Mouse (Mus musculus) intestine, postnatal 0 days (tissue): Measurements from ENCODE around the gene Zbtb22. TPM values are rescaled to one million over a fixed set of nuclear protein-coding genes. Genes with fewer than 3 reads are reported as not detected.
A peak's percentile ranks its signal among the peaks of the same experiment; 100 is the strongest.
"Not testable (repeated sequence)": the region's sequence is repeated elsewhere in the genome, so short reads cannot be mapped to it uniquely, and the experiment has no call there.

ENCODE experiments used
- ATAC-seq: fragments of 200-750 bp; cut with Nextera tagmentation; 2 replicates; pipeline ENCODE4 v1.8.0; 2017; ENCODE audit warnings: mild to moderate bottlenecking, moderate TSS enrichment, moderate library complexity
- H3K27ac ChIP-seq: fragments of 300-500 bp; sonication (generic); 2 replicates; pipeline ENCODE4 v1.5.1; 2014; ENCODE audit warnings: mild to moderate bottlenecking, low read depth, low read length, moderate library complexity
- H3K27me3 ChIP-seq: fragments of 300-500 bp; sonication (generic); replicated peaks from 2 replicates; pipeline ENCODE4 v1.6.1; 2014; ENCODE audit warnings: low read length, mixed read lengths; ENCODE audit not compliant: control insufficient read depth, insufficient read depth
- H3K36me3 ChIP-seq: fragments of 300-500 bp; sonication (generic); 2 replicates; pipeline ENCODE4 v1.6.1; 2014; ENCODE audit warnings: mild to moderate bottlenecking, moderate library complexity; ENCODE audit not compliant: control insufficient read depth, insufficient read depth
- H3K4me1 ChIP-seq: fragments of 300-500 bp; sonication (generic); replicated peaks from 2 replicates; pipeline ENCODE4 v1.6.1; 2014; ENCODE audit warnings: antibody characterized with exemption, low read length, mixed read lengths; ENCODE audit not compliant: control insufficient read depth, insufficient read depth
- H3K4me2 ChIP-seq: fragments of 300-500 bp; sonication (generic); replicated peaks from 2 replicates; pipeline ENCODE4 v1.6.1; 2014; ENCODE audit warnings: low read depth, mild to moderate bottlenecking, moderate library complexity
- H3K4me3 ChIP-seq: fragments of 300-500 bp; sonication (generic); 2 replicates; pipeline ENCODE4 v1.5.1; 2014; ENCODE audit warnings: low read depth, low read length
- H3K9ac ChIP-seq: fragments of 300-500 bp; sonication (generic); 2 replicates; pipeline ENCODE4 v1.6.1; 2014; ENCODE audit warnings: mild to moderate bottlenecking, low read depth, low read length
- H3K9me3 ChIP-seq: fragments of 300-500 bp; sonication (generic); 2 replicates; pipeline ENCODE4 v1.6.1; 2016; ENCODE audit warnings: mixed run types; ENCODE audit not compliant: control insufficient read depth
- CTCF ChIP-seq: sonication (generic); IDR thresholded peaks from 2 replicates; pipeline ENCODE4 v1.5.1; 2016; ENCODE audit warnings: low read depth, mild to moderate bottlenecking, control low read depth, antibody characterized with exemption, moderate library complexity
- WGBS: fragments of 180-500 bp; shearing (Covaris S2); extraction: QIAGEN DNeasy Blood & Tissue Kit; methylation state at CpG from one replicate; pipeline ENCODE4 v1.1.7; 2014; 5-methylcytosine and 5-hydroxymethylcytosine counted together
- polyA plus RNA-seq: library from polyadenylated mRNA; unstranded; fragments of >200 nt; fragmentation: Nextera tagmentation; extraction: Ambion mirVana; gene quantifications from 2 replicates; pipeline ENCODE4 v1.2.1, GENCODE M21; 2015

The Zbtb22 gene
- polyA plus RNA-seq, 1 experiment from 2014 or later, result 11.1 TPM

DNA sequence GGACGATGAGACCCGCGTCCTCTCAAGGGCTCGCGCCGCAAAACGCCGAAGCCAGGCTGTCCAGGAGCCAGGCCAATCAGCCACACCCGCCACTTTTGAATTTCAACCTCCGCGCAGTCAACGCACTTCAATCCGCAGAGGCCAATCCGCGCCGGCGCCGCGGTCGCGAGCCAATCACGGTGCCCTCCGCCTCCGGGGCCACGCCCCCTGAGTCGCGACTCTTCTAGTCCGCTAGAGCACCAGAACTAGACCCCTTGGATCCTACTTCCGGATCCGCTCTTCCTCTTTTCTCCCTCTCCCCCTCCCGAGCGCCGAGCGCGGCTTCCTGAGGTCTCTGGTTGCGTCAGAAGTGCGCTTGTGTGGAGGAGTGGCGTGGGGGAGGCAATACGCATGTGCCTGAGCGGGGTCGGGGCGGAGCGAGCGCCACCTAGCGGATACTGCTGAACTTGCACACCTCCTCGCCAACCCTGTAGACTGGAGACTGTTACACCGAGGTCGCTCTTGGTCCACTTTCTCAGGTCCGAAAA lies 25.1 kb upstream of the Zbtb22 start, which contains the start of gene Kifc1:
Gene Kifc1 (minus strand): TSS at position 129 of the 527 bp plus-strand sequence.
- under 1% methylated on average over 49 of the region's 49 CpGs for WGBS
- ATAC-seq, result peak; percentile 99
- H3K36me3 ChIP-seq, result peaks cover under 1% of the 10 kb centered on the region; the same call in 1 of the 2 replicates
- peak within 1 kb of the TSS; percentile 66 for H3K4me3 ChIP-seq
- no peaks in the 10 kb centered on the region for H3K4me1 ChIP-seq
- H3K9ac ChIP-seq, result peak within 1 kb of the TSS; percentile 40; the same call in 1 of the 2 replicates
- no peaks in the 10 kb centered on the region for H3K9me3 ChIP-seq
- peak within 1 kb of the TSS; percentile 80 for H3K4me2 ChIP-seq
- H3K27ac ChIP-seq, result no peak within 1 kb of the TSS
- peak; percentile 100 for TF ChIP-seq CTCF
- H3K27me3 ChIP-seq, result no peaks in the 10 kb centered on the region

- TF ChIP-seq CTCF, result no peak
- Histone ChIP-seq H3K9me3 (no peaks in the 10 kb centered on the region), H3K9ac (no peak overlapping the region), H3K27ac (no peak overlapping the region), H3K4me3 (no peak overlapping the region), H3K4me1 (no peaks in the 10 kb centered on the region), H3K27me3 (no peaks in the 10 kb centered on the region), H3K4me2 (no peak overlapping the region), H3K36me3 (no peaks in the 10 kb centered on the region)
- 70% methylated on average over 2 of the region's 2 CpGs for WGBS
- ATAC-seq, result no peak
Observed at GRCm38 (mm10) chr17:33891357-33891756, 24.3 kb upstream of the Zbtb22 start.

GRCm38 (mm10) chr17:33891892-33892291 lies 23.8 kb upstream of the Zbtb22 start:
- H3K27ac ChIP-seq, ATAC-seq, H3K4me3 ChIP-seq, H3K9ac ChIP-seq, H3K4me2 ChIP-seq, H3K27me3 ChIP-seq, H3K36me3 ChIP-seq, H3K9me3 ChIP-seq, H3K4me1 ChIP-seq: not testable (repeated sequence)
- peak; percentile 28; the same call in 1 of the 2 replicates for TF ChIP-seq CTCF
- WGBS, result 67% methylated on average over 6 of the region's 6 CpGs

- no peaks in the 10 kb centered on the region for H3K36me3 ChIP-seq
- no peak overlapping the region for H3K9ac ChIP-seq
- no peaks in the 10 kb centered on the region for H3K27me3 ChIP-seq
- TF ChIP-seq CTCF, result no peak
- ATAC-seq, result no peak
- WGBS, result 21% methylated on average over 7 of the region's 7 CpGs
- H3K4me1 ChIP-seq, result no peaks in the 10 kb centered on the region
- H3K4me3 ChIP-seq, result no peak overlapping the region
- no peaks in the 10 kb centered on the region for H3K9me3 ChIP-seq
- H3K27ac ChIP-seq, result no peak overlapping the region
- H3K4me2 ChIP-seq, result no peak overlapping the region
Observed at GRCm38 (mm10) chr17:33892429-33892828, 23.3 kb upstream of the Zbtb22 start.

GRCm38 (mm10) chr17:33893011-33893410 lies 22.7 kb upstream of the Zbtb22 start:
- H3K4me1 ChIP-seq, ATAC-seq, H3K4me2 ChIP-seq, H3K4me3 ChIP-seq, H3K9ac ChIP-seq, H3K27ac ChIP-seq, H3K36me3 ChIP-seq, H3K9me3 ChIP-seq, H3K27me3 ChIP-seq: not testable (repeated sequence)
- WGBS, result 54% methylated on average over 4 of the region's 4 CpGs

DNA sequence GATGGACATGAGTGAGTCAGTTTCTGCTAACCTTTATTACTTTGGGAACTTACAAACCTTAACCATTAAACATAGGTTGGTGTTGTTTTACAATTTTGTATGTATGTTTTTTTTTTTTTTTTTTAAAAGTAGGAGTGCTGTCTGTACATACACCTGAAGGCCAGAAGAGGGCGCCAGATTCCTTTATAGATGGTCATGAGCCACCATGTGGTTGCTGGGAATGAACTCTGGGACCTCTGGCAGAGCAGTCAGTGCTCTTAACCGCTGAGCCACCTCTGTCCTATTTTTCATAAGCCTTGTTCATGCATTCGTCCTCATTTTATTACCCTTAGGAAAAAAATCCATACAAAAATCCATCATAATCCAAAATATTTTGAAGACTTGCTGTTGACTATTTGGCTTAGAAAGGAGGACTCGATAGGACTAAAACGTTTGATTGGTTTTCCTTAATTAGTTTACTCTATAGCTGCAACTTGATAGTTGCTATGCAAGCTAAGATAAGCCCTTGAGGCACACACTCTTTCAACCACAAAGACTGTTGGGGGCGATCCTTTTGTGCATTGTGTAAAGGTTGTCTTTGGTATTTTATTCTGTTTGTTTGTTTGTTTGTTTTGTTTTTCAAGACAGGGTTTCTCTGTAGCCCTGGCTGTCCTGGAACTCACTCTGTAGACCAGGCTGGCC lies 18.4 kb upstream of the Zbtb22 start:
- Histone ChIP-seq H3K36me3 (no peaks in the 10 kb centered on the region), H3K9me3 (no peaks in the 10 kb centered on the region), H3K27me3 (no peaks in the 10 kb centered on the region), H3K27ac (no peak overlapping the region), H3K4me3 (no peak overlapping the region), H3K4me1 (no peaks in the 10 kb centered on the region), H3K9ac (no peak overlapping the region), H3K4me2 (no peak overlapping the region)
- TF ChIP-seq CTCF, result peak; percentile 79
- WGBS, result 27% methylated on average over 6 of the region's 6 CpGs
- peak; percentile 49; the same call in 1 of the 2 replicates for ATAC-seq

DNA sequence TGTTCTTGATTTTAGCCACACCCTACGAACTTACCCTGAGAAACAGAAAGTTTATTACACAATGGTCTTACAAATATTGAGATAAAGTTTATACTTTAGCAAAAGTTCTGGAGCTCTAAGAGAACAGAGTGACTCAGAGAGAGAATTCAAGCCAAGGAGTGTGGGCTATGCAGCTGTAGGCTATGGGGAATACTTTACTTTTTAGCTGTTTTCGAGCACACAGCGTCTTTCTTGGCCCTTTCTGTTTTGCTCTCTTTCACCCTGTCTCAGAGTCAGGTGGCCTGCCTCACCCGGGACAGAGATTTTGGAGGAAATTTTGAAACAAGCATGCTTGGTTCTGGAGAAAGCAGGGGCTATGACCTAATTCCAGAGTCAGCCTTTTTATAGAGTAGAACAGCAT lies 17.5 kb upstream of the Zbtb22 start:
- H3K27ac ChIP-seq, H3K36me3 ChIP-seq, H3K27me3 ChIP-seq, H3K9me3 ChIP-seq, H3K4me3 ChIP-seq, H3K4me1 ChIP-seq, H3K9ac ChIP-seq, H3K4me2 ChIP-seq, ATAC-seq: not testable (repeated sequence)
- WGBS, result 72% methylated on average over 4 of the region's 4 CpGs
